Mouse (Mus musculus): ENCODE results near the gene Ctu1.

The Ctu1 gene

GRCm38 (mm10) chr7:43682511-43682910, 10.7 kb downstream of the Ctu1 start:
- DNase-seq: peak; percentile 12

- DNase-seq: no peak
These were observed 13.3 kb downstream of the Ctu1 start for GRCm38 (mm10) chr7:43685088-43685487.

GRCm38 (mm10) chr7:43690118-43690517, 18.3 kb downstream of the Ctu1 start, which contains the start of gene Klk14:
Klk14 (plus strand) TSS chr7:43690418.
- DNase-seq: no peak

GRCm38 (mm10) chr7:43710031-43710430, 38.2 kb downstream of the Ctu1 start:
- DNase-seq: no peak

GRCm38 (mm10) chr7:43712267-43712666, 40.5 kb downstream of the Ctu1 start, which contains the start of gene Klk13:
Klk13 (plus strand) TSS chr7:43712567.
- DNase-seq: no peak

- peak; percentile 11 for DNase-seq
These were observed 41.1 kb downstream of the Ctu1 start for GRCm38 (mm10) chr7:43712917-43713316.

- DNase-seq: peak; percentile 11
These were observed 42.0 kb downstream of the Ctu1 start for GRCm38 (mm10) chr7:43713741-43714351.

Data from embryo, embryonic 11 days (tissue).